Mouse (Mus musculus) stomach, postnatal 0 days (tissue): ENCODE measurements at regions not wholly inside any gene's neighbourhood (a gene's known extent, or its start where the extent isn't known, plus 50 kb on each side); places are given as distances from the start of the nearest gene placed in this dataset.

Experiments
- CTCF ChIP-seq: IDR thresholded peaks from 2 replicates; pipeline ENCODE4 v1.5.1; 2016; ENCODE audit warnings: antibody characterized with exemption, low read depth, mild to moderate bottlenecking, moderate library complexity
- EP300 ChIP-seq: optimal IDR thresholded peaks from 2 replicates; pipeline ENCODE3; 2016; ENCODE audit warnings: antibody characterized with exemption

DNA sequence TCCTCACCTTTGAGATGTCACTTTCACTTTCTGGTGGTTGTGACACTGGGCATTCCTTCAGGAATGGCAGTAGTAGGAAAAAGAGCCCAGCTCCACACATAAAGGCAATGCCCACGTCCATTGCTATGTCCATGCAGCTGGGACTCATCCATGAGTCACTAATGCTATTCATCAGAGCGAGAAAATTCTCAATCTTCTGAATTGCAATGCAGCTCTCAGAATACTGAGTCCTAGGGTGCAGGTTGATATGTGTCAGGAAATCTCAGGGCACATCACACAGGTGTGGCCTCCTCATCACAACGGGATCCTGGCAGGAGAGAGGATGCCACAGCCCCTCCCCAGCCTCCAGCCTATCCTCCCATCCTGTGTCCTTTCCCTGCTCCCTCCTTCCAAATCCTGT is 158.1 kb upstream of the Spin1 start:
- TF ChIP-seq CTCF, result no peak
- no peak for TF ChIP-seq EP300
